Mouse (Mus musculus) forelimb bud, embryonic 11.5 days (tissue): Measurements from ENCODE around the gene Cacna1c.

Source experiments
- DNase-seq: peaks from one replicate; pipeline ENCODE4 v3.0.0-alpha.2; 2012; ENCODE audit warnings: low read depth, low spot score

Cacna1c gene

DNA sequence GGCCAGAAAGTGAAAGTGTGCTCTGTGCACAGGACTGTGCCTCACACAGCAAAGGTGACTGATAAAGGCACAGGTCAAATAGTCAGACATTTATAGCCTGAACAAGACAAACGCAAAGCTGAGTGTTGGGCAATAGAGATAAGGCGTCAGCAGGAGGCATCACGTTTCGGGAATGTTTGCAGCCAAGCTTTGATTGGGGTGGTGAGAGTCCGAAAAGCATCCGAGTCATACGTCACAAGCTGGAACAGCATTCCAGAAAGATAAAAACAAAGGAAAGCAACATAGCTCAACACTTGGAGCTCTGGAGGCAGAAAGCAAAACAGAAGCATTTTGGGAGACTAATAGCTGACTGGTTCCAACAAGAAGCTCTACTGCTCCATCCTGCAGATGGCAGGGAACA lies 56.7 kb downstream of the Cacna1c start:
- no peak for DNase-seq

DNA sequence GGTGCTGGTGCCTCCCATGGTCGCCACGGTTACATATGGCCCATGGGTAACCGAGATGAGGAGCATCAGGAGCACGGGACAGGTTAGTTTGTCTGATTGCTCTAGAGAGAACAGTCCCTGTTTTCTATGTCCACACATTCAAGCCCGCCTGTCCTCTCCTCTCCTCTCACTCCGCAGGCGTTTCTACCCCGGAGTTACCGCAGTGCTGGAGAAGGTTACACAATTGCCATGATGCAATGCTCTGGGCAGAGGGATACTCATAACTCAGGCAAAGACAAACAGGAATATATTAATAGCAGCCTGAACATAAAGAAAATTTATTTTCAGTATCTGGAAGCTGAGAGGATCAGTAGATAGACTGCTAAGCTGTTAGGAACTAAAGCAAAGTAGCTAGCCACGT lies 58.5 kb downstream of the Cacna1c start:
- DNase-seq: no peak

DNA sequence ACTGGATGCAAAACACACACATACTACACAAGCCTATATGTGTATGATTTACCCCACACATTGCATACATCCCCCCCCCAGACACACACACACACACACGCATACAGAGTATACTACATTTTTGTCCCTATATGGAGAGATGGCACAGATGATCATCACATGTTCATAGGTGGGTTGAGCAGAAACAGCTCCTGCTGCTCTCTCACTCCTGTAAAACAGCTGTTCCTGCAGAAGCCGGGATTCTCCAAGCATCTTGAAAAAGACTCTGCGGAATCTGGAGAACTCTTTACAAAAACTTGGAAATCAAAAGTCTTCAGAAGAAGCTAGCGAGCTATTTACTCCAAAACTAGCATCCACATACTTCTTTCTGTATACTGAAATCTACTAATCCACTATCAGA lies 63.4 kb downstream of the Cacna1c start:
- DNase-seq: no peak

DNA sequence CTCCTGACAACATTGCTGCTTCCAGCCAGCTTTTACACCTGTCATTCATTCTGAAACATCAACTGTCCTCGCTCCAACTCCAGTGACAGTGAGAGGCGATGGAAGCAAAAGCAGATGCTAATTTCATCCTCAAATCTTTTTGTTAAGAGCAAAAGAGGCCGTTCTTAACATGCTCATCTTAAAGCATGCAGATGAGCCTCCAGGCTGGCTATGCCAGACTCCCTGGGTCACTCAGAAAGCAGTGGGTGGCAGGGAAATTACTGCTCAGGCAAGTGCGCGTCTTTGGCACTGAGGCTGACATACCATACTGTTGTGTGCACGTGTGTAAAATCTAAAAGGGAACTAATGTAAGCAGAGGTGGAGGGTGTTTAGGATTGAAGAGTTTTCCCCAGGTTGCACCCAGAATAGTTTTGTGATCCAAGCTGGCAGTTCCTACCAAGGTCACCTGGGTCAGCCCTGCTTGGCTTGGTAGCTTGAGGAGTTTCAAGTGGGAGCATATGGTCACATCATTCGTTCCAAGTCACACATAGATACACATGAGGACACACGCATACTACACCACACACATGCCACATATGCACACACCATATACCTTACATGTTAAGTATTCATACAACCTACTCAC lies 64.0 kb downstream of the Cacna1c start:
- no peak for DNase-seq

DNA sequence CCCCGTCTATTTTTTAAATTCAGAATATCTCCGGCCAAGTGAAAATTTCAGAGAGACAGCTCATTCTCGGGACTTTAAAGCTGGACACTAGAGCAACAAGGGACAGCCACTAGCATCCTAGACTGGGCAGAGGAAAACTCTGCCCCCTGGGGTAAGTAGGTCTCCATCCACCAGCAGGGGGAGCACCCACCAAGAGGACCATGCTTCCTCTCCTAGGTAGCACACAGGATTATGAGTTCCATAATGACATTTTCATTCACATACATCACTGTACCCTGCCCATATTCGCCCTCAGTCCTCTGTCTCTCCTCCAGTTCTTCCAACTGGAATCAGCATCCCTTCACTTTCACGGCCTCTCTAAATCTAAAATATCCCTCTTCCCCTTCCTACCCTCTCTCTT lies 66.6 kb downstream of the Cacna1c start:
- no peak for DNase-seq

DNA sequence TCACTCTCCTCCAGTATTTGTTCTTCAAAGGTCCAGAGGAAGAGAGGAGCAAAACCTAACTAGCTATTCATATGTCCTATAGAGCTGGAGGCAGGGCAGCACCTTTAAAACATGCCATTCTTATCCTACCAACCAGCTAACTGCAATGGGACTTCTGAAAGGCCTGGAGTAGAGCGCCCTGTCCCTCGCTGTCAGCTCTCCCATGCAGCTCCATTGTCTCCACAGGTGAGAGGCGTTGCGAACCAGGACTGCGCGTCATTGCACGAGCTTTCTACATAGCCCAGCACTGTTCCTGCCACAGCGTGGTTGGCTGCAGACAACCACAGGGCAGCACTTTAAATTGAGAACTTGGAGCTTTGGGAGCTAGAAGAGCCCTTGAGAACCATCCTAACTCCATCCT lies 67.7 kb downstream of the Cacna1c start:
- no peak for DNase-seq

DNA sequence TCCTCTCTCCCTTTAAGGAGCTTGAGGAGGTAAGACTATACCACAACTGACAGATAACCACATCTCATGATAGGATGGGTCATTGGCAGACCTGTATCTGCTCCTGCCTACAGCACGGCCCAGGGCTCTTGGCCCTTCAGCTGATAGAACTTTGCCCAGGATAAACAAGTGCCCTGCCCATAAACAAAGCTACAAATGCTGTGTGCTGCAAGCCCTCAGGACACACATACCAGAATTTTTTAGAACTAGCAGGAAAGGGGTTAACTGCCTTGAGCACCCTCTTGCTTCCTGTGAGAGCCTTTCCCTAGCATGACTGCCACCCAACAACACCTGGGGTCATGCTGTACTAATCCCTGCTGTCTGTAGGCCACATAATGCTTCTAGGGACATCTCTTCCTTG lies 68.1 kb downstream of the Cacna1c start:
- no peak for DNase-seq

DNA sequence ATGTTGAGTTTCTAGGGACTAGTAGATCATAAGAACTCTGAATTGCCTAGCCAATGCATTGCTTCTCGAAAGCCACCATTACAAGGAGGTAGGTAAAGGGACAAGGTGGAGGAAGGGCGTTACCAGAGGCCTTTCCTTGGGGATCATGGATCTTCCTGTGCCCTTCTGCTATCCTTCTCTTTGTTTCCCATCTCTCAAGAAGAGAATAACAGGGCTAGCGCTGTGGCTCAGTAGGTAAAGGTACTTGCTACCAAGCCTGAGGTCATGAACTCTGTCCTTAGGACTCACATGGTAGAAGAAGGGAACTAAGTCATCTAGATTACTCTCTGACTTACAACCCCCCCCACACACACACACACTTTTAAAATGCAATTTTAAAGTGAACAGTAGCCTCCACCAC lies 69.2 kb downstream of the Cacna1c start:
- DNase-seq: no peak

DNA sequence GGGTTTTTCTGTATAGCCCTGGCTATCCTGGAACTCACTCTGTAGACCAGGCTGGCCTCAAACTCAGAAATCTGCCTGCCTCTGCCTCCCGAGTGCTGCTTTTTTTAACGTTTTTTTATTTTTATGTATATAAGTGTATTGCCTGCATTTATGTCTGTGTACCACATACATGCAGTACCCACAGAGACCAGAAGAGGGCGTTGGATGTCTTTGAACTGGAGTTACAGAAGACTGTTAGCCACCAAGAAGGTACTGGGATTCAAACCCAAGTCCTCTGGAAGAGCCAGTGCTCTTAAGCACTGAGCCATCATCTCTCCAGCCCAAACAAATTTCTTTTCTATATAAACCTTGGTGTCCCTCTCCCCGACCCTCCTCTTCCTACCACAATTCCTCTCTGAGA lies 77.8 kb downstream of the Cacna1c start:
- DNase-seq: no peak

DNA sequence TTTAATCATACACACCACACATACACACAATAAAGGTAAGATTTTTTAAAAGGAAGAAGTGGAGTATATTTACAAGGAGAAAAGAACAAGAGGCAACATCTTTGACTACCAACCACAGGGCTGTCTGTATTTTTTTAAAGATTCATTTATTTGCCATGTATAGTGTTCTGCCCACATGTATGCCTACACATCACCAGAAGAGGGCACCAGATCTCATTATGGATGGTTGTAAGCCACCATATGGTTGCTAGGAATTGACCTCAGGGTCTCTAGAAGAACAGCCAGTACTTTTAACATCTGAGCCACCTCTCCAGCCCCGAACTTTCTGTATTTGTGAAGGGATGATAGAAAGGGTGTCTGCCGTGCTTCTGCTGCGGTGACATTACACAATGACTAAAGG lies 79.9 kb downstream of the Cacna1c start:
- no peak for DNase-seq

DNA sequence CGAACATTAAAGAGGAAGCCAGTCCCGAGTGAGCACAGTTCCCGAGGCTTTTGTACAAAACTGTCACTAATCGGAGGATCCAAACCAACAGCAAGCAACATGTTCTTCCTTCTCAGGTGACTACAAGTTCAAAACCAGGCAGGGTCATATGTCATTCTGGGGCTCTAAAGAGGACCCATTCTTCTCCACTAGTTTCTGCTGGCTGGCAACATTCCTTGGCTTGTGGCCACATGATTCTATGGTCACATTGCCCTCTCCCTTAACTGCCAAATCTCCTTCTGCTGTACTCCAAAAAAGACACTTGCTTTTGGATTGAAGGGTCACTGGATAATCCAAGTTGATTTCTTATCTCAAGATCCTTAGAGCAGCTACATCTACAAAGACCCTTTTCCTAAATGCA lies 82.9 kb downstream of the Cacna1c start:
- no peak for DNase-seq

DNA sequence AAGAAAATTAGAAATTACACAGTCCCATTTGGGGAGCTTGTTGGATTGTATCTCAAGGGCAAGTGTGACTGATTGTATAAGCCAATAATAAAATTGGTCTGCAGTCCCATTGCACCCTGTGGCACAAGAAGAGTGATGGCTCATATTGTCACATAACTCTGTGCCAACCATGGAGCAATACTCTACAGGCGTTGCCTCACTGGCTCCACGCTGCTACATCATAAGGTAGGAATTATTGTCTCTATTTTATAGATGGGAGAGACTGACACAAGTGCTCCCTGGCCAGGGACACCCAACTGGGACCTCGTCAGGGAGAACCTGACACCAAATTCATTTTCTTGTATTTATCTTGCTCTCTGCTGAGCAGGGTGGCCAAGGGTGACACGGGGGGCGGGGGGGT lies 85.8 kb downstream of the Cacna1c start:
- no peak for DNase-seq

DNA sequence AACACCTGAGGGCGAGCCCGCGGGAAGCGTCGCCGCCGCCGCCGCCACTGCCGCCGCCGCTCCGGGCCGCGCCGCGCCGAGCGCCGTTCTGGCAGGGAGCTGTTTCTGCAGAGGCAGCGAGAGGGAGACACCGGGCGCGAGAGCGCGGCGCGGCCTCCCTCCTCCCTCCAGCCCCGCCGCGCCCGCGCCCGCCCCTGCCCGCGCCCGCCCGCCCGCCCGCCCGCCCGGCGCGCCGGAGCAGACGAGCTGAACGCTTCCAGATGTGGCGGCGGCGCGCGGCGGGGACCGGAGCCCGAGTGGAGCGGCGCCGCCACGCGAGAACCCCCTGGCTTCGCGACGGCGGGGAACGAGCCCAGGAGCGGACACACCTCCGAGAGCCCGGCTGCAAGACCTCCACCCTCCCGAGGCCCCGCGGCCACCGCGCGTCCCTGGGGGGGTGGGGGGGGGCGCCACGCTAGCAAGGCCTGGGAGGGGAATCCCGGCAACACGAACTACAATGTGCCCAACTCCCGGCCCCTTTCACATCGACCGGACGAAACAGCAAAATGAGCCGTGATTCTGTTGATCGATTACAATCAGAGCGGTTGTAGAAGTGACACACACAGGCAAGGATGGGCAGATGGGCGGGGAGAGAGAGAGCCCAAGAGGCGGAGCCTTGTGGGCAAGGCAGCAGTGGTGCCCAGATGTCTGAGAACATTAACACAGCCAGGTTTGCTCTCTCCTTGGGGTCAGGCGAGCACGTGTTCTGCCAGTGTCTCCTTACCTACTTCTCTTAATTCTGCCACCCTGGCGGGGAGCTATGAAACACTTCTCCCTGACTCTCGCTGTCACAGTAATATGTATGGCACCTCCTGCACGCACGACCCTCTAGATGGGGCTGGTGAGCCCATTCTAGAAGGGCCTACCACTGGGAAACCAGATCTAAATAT lies 87.5 kb downstream of the Cacna1c start:
- DNase-seq: peak; percentile 82

DNA sequence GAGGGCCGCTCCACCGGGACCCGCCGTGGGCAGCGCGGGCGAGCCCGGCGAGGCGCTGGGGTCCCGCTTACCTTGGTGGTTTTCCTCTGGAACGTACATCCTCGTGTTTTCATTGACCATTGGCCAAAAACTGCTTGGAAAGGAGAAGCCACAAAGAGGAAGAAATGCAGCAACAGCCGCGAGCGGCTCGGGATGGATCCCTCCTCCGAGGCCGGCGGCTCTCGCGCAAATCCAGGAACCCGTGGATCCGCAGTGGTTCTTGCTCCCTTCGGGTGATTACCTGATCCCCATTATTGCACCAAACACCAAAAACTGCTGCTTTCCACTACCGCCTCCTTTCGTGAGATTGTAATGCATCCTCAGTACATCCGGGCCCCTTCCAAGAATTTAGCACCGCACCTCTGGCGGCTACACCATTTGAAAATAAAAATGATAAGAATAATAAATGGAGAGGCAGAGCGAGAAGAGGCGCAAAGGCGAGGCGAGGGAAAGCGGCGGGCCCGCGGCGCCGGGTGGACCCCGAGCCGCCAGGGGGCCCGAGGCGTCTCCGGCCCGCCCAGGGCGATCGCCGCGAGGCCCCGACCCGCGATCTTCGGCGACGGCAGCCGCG lies 88.3 kb downstream of the Cacna1c start:
- DNase-seq: peak; percentile 34

DNA sequence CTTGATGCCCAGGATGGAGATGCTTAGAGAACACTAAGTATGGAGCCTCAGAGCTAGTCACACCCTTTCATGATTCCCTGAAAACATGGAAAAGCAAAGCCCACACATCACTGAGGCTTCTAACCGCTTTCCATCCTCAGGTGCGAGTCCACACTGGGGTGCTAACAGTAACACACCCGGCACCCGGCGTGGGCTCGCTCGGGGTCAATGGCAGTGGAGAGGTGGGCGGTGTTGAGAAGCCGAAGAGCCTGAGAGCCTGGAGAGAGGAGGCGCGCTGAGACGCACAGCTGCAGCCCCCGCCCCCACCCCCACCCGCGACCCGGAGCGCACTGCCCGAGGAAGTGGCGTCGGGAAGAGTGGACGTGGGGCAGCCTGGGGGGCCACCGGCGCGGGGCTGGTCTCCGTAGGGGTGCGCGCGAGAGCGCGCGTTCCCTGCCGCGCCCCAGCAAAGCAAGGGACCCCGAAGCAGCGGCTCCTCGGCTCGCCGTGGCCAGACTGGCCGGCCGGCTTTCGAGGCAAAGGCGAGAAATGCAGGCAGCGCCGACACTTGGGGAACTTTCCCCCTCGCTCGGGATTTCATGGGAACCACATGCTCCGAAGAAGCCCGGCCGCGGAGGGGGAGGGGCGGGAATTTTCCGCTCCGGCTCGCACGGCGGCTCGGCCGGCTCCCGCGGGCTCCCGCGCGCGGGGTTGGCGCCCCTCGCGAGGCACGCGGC lies 88.9 kb downstream of the Cacna1c start:
- DNase-seq: peak; percentile 67

DNA sequence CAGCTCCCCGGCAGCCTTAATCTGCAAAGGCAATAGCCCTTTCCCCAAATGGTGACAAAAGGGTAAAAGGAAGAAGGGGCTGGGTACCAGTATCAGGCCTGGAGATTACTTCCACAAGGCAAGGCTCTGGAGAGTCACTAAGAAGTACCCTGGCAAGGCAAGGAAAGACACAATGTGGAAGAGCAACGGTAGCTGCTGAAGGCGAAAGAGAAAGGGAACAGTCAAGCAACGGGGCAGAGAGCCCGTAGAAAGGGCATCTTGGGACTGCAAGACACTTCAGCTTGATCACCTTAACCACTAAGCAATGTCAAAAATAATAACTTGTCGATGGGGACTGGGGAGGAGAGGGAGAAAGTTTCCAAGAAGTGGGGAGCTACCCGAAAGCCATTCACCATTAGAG lies 89.5 kb downstream of the Cacna1c start:
- no peak for DNase-seq

DNA sequence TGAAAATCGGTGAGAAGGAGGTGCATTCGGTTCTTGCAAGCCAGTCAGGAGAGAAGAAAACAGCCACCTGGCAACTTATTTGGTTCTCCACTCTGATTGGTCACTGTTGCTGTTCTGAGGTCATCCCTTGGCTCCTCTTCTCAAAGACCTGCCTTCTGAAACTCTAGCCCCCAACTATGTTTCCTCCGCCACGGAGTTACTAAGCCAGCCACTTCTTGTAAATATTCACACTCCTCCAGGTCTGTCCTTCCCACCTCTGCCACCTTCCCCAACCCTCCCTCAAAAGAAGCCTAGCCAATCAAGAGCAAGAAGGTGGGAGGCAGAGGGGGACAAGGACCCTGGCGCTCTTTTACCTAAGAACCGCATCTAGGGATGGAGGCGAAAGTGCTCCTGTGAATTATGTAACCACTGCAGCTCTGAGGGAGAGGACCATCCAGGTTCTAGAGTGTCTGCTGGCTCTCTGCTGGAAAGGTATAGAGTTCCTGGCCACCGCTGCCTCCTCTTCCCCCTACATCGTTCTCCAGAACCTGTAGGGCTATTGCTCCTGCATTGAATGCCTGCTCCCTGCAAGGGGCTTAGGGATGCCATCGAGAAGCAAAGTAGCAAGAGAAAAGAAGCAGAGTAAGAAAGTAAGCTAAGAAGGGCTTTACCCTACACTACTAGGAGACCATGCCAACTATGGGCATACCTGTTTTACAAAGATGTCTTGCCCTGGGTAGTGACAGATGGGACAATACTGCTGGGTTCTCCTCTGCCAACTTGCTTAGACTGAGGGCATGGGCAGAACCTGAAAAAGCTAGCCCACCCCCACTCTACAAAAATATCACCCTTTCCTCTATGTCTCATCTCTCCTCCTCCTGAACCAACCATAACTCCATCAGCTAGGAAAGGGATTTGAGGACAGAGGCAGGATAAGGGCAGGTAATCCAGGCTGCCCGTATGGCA lies 90.3 kb downstream of the Cacna1c start:
- no peak for DNase-seq

DNA sequence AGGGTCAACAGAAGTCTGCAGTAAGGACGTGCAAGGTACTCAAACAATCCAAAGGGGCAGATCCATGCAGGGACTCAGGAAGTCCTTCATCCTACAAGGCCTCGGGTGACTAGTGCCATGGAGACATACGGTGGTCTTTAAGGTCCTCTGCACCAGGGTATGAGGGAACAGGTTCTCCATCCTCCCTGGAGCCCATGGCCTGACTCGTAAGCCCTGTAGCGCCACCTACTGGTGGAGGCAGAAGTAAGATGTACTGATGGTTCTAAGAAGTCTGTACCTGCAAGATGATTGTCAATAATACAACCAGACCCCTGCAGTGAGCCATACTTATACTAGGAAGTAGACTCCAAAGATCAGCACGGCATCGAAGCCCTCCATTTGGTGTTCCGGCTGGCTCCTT lies 92.0 kb downstream of the Cacna1c start:
- peak; percentile 88 for DNase-seq

DNA sequence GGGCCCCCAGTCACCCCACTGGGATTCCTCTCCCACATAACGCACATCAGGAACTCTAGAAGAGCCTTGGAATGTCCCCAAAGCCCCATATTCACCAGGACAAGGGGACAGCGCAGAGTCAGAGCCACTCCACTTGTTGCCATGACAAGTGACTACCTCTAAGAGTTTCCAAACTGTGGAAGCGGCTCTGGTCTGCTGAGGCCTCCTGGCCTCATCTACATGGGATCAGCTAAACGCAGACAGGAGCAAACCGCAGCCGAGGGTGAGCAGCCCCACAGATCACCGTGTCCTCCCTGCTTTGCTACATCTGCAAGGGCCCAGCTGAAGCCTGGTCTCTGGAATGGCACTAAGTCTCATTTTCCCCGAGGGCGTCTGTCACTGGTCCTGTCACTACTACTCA lies 93.3 kb downstream of the Cacna1c start:
- no peak for DNase-seq

DNA sequence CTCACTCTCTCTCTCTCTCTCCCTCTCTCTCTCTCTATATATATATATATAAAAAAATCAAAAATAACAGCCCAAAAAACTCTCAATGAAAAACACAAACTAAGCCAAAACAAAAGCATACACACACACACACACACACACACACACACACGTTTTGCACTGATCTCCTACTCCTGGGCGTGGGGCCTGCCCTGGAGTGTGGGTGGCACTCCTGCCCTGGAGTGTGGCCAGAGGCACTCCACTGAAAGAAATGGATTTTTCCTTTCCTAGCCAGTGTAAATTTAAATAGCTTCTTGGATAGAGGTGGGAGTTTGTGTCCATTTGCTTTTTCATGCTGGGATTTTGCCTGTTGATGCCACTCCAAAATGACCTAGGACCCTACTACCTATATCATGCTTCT lies 96.9 kb downstream of the Cacna1c start:
- DNase-seq: no peak

DNA sequence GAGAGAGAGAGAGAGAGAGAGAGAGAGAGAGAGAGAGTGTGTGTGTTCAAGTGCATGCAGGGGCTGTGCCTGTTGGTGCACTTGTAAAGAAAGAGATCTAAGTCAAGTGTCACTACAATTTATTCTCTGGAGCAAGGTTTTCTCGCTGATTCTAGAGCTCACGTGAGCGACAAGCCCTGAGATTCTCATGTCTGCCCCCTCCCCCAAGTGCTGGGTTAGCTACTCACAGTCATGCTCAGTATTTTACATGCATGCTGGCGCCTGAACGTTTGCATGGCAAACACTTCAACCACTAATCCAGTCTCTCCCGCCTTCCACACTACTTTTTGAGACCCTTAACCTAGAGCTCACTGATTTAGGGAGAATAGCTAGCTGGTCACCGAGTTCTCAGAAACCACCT lies 99.7 kb downstream of the Cacna1c start:
- no peak for DNase-seq
